Mouse (Mus musculus) CD4-positive, CD25-positive, alpha-beta regulatory T cell, adult 2 months (primary cell): ENCODE data around the gene Dr1.
"Not testable (repeated sequence)": the region's sequence is repeated elsewhere in the genome, so short reads cannot be mapped to it uniquely, and the experiment has no call there.

Source experiments
- DNase-seq: peaks from one replicate; pipeline ENCODE4 v3.0.0-alpha.2; 2012; ENCODE audit warnings: low read depth, low spot score

Dr1 gene

GRCm38 (mm10) chr5:108268127-108269062 is at the start of gene Dr1:
Gene Dr1, plus strand, starts transcription at chr5:108268897.
- DNase-seq, result peak; percentile 95

DNA sequence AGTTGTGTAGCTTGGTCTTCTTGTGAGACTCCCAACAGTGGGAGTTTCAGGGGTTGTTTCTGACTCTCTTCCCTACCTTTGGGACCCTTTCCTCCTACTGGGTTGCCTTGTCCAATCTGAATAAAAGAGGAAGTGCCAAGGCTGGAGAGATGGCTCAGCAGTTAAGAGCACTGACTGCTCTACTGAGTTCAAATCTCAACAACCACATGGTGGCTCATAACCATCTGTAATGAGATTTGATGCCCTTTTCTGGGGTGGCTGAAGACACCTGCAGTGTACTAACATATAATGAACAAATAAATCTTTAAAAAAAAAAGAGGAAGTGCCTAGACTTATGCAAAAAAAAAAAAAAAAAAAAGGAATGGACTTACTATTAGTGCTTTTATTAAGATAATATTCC is 44.6 kb upstream of the Dr1 start:
- no peak for DNase-seq

DNA sequence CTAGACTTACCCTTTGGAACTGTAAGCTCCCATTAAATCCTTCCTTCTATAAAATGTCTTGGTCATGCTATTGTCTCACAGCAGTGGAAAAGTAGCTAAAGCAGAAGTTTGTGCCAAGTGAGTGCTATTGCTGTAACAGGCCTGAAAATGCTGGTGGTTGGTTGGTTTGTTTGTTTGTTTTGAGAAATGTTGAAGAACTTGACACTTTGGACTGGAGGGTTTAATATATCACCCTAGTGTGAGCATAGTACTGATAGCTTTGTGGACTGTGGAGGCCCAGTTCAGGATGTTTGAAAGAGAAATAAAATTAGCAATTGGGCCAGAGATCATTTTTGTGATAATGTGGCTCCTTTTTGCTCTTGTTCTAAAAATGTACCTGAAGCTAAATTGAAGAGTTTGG is 42.5 kb upstream of the Dr1 start:
- no peak for DNase-seq

DNA sequence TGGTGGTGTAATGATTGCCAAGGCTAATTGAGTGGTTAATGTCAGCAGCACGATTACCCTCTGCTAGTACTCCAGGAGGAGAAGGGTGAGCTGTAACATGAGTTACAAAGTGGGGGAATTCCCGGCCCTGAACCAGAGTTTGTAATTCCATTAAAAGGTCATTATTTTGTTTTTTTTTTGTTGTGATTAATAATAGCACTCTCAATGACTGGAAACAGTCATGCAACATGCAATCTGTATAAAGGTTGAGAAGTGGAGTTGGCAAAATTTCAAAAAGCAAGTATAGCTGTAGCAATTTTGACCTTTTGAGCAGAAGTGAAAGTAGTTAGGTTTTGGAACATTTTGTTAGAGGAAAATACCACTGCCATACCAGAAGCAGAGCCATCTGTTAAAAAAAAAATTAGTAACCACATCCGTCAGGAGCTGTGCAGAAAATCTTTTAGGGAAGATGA is 22.4 kb upstream of the Dr1 start:
- DNase-seq, result peak; percentile 36

DNA sequence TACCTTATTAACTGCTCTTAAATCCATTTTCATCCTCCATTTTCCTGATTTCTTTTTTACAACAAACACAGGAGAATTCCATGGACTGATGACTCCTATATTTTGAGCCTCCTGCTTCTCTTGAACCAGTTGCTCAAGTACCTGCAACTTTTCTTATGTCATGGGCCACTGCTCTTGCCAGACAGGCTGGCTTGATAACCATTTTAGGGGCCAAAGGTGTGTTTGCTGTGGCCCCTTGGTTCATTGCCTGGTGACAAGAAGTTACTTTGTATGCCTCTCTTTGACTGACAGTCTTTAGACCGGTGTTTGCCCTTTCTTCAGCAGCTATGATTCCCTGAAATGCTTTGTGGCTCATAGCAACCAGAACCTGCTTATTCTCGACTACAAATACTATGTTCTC is 18.7 kb upstream of the Dr1 start:
- no peak for DNase-seq

DNA sequence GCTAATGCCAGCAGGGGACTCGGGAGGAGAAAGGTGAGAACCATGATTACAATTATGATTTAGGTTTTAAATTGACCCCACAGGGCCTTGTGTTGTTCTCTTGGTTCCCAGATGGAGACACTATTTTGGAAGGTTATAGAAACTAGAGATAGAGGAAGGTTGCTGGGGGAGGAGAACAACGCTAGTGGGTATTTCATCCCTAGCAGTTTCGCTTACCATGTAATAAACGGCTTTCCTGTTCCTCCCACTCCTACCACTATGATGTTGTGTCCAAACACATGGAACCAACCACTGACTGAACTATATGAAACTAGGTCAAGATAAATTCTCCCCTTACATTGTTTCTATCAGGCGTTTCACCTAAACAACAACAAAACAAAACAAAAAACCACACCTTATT is 13.4 kb upstream of the Dr1 start:
- DNase-seq, result no peak

- DNase-seq, result no peak
Measured at GRCm38 (mm10) chr5:108262722-108263121, 6.0 kb upstream of the Dr1 start.

DNA sequence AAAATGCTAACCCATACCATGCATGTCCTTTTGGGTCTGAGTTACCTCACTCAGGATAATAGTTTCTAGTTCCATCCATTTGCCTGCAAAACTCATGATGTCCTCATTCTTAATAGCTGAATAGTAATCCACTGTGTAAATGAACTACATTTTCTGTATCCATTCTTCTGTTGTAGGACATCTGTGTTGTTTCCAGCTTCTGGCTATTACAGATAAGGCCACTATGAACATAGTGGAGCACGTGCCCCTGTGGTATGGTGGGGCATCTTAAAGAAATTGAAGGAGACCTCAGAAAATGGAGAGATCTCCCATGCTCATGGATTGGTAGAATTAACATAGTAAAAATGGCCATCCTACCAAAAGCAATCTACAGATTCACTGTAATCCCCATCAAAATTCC is 4.9 kb upstream of the Dr1 start:
- not testable (repeated sequence) for DNase-seq

DNA sequence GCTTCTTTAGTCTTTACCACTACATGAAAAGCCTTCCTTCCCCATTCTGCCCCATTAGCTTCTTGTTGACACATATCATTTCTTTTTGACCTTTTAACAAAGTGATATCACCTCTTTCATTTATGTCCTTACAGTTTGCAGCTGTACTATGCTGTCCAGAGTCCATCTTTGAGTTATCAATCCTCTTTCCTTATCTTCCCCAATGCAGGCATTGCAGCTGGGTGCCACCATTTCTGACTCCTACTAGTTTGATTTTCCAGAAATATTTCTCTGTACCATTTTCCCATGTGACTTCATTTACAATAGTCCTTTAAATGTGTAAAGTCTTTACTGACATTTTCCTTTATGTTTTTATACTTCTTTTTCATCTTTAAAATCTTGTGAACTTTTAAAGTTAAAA is 1.7 kb upstream of the Dr1 start:
- no peak for DNase-seq

DNA sequence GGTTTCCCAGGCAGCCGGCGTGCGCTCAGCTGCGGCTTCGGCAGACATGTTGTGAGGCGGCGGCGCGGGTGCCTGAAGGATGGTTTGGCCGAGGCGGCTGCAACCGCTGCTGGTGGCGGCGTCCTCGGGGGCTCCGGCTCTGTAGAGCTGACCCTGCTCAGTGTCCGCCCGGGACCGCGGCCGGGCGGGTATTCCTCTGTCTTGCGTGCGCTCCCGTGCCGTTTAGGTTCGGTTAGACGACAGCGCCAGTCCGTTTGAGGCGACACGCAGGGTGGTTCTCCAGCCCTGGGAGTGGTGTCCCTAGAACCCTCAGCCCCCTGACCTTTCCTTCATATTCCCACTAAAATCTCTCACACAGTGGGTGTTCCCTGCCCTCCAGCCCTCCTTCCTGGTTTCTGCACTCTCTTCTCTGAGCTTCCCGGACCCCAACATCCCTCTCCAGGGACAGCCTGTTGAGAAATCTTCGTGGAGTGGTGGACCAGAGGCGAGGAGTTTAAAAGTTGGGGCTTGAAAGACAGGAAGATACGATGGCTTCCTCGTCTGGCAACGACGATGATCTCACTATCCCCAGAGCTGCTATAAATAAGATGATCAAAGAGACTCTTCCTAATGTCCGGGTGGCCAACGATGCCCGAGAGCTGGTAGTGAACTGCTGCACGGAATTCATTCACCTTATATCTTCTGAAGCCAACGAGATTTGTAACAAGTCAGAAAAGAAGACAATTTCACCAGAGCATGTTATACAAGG is 540 bp downstream of the Dr1 start:
- peak; percentile 22 for DNase-seq

- peak; percentile 14 for DNase-seq
Measured at GRCm38 (mm10) chr5:108269811-108270151, 1.1 kb downstream of the Dr1 start.

DNA sequence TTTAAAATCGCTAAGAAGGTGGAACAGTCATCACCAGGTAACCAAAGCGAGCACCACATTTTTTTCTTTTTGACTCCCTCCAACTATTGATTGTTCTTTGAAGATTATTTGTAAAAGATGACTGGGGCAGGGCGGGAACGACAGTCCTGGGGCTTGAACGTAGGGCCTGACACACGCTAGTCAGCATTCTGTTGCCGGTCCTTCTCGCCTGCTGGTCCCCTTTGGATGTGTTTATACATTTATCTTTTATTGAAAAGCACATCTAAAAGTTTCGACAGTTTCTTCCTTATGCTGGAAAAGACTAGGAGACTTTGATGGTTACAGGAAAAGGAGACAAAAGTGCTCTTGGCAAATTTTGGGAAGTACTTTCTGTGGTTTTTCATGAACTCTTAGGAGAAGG is 1.7 kb downstream of the Dr1 start:
- peak; percentile 14 for DNase-seq

DNA sequence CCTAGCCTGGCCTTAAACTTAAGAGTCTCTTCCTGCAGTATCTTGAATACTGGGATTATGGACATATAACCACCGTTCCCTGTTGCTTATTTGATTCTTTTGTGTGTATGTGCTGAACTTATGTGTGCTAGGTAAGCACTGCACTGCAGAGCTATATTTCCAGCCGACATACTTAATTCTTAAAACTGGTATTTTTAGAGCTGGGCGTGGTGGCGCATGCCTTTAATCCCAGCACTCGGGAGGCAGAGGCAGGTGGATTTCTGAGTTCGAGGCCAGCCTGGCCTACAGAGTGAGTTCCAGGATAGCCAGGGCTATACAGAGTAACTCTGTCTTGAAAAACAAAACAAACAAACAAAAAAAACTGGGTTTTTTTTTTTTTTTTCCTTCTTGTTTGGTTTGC is 2.6 kb downstream of the Dr1 start:
- not testable (repeated sequence) for DNase-seq

- no peak for DNase-seq
Measured at GRCm38 (mm10) chr5:108286957-108287356, 18.3 kb downstream of the Dr1 start.

GRCm38 (mm10) chr5:108301567-108301966 is 32.9 kb downstream of the Dr1 start:
- DNase-seq, result no peak

DNA sequence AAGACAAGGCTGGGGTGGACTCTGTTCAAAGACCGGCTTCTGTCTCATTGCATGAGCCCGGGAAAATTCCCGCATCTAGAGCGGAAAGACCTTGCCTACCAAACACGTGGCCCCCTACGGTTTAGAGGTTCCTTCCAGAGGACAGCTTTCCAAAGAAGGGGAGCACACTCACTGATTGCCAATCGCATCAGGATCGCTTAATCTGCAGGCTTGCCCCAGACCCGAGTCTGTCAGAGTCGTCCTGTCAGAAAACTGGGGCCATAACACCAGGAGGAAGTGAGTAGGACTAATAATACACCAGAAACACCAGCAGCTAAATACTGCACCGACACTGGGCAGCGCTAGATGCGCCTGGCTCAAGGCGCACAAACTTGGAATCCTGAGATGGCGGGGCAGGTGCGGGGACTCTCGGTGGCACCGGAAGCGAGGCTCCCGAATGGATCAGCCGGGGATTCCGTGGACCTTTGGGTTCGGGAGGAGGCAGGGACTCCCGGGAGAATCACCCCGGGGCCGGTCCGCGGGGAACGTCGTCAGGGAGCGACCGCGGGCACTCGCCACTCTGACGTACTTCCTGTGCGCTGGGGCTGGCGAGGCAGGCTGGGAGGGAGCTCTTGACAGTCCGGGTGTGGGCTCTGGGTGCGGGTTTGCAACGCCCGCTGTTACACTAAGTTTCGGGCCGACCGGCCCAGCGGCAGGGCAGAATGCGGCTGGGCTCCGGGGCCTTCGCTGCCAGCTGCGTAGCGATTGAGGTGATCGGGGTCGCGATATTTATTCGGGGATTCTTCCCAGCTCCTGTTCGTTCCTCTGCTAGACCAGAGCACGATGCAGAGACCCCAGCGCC is 43.7 kb downstream of the Dr1 start, which contains the start of gene Pigg:
Gene Pigg (plus strand): TSS at position 386 of the 841 bp plus-strand sequence.
- peak; percentile 86 for DNase-seq

- DNase-seq, result peak; percentile 2
Measured at GRCm38 (mm10) chr5:108313065-108313860, 44.6 kb downstream of the Dr1 start.
